Mouse (Mus musculus): ENCODE data around the gene Apoa1. TPM values are rescaled to one million over a fixed set of nuclear protein-coding genes. Genes with fewer than 3 reads are reported as not detected.

The Apoa1 gene
- polyA plus RNA-seq, 1 experiment: 0.22 TPM

- WGBS: 92% methylated on average over 9 of the region's 9 CpGs
- H3K27me3 ChIP-seq (ENCODE audit: control insufficient read depth, insufficient read depth, low read length): no peaks in the 10 kb centered on the region
- H3K36me3 ChIP-seq (ENCODE audit: control insufficient read depth, insufficient read depth, low read length): peaks cover 25% of the 10 kb centered on the region
- no peak overlapping the region for H3K4me3 ChIP-seq (ENCODE audit: extremely low read depth, insufficient read depth, insufficient read length)
- TF ChIP-seq POLR2A (IDR thresholded peaks at IDR 0.05; ENCODE audit: low read depth, low read length) (no peak), CTCF (IDR thresholded peaks at IDR 0.05; ENCODE audit: extremely low read depth, insufficient read depth, insufficient read length, insufficient replicate concordance) (no peak)
- H3K27ac ChIP-seq (ENCODE audit: insufficient read depth, low read length): no peak overlapping the region
- H3K4me1 ChIP-seq (ENCODE audit: control insufficient read depth, insufficient read depth, insufficient read length): no peaks in the 10 kb centered on the region
- no peak for DNase-seq (ENCODE audit: low read depth in 1 of 2, low spot score in 2 of 2)
Measured at GRCm38 (mm10) chr9:46198461-46198860, 29.9 kb upstream of the Apoa1 start.

- H3K27ac ChIP-seq (ENCODE audit: insufficient read depth, low read length): no peak overlapping the region
- H3K27me3 ChIP-seq (ENCODE audit: control insufficient read depth, insufficient read depth, low read length): no peaks in the 10 kb centered on the region
- DNase-seq (ENCODE audit: low read depth in 1 of 2, low spot score in 2 of 2): no peak
- peaks cover 25% of the 10 kb centered on the region for H3K36me3 ChIP-seq (ENCODE audit: control insufficient read depth, insufficient read depth, low read length)
- 90% methylated on average over 7 of the region's 7 CpGs for WGBS
- TF ChIP-seq POLR2A (IDR thresholded peaks at IDR 0.05; ENCODE audit: low read depth, low read length): no peak
- TF ChIP-seq CTCF (IDR thresholded peaks at IDR 0.05; ENCODE audit: extremely low read depth, insufficient read depth, insufficient read length, insufficient replicate concordance): no peak
- H3K4me1 ChIP-seq (ENCODE audit: control insufficient read depth, insufficient read depth, insufficient read length): no peaks in the 10 kb centered on the region
- no peak overlapping the region for H3K4me3 ChIP-seq (ENCODE audit: extremely low read depth, insufficient read depth, insufficient read length)
Measured at GRCm38 (mm10) chr9:46198936-46199335, 29.4 kb upstream of the Apoa1 start.

- no peak for TF ChIP-seq POLR2A (IDR thresholded peaks at IDR 0.05; ENCODE audit: low read depth, low read length)
- DNase-seq (ENCODE audit: low read depth in 1 of 2, low spot score in 2 of 2): no peak
- Histone ChIP-seq H3K4me1 (ENCODE audit: control insufficient read depth, insufficient read depth, insufficient read length) (no peaks in the 10 kb centered on the region), H3K36me3 (ENCODE audit: control insufficient read depth, insufficient read depth, low read length) (peaks cover 25% of the 10 kb centered on the region), H3K27ac (ENCODE audit: insufficient read depth, low read length) (no peak overlapping the region), H3K4me3 (ENCODE audit: extremely low read depth, insufficient read depth, insufficient read length) (no peak overlapping the region), H3K27me3 (ENCODE audit: control insufficient read depth, insufficient read depth, low read length) (no peaks in the 10 kb centered on the region)
- WGBS: 81% methylated on average over 2 of the region's 2 CpGs
Measured at GRCm38 (mm10) chr9:46199609-46200008, 28.8 kb upstream of the Apoa1 start.

GRCm38 (mm10) chr9:46206834-46207500, 21.4 kb upstream of the Apoa1 start:
- Histone ChIP-seq H3K27ac (ENCODE audit: insufficient read depth, low read length) (no peak overlapping the region), H3K4me1 (ENCODE audit: control insufficient read depth, insufficient read depth, insufficient read length) (no peaks in the 10 kb centered on the region), H3K4me3 (ENCODE audit: extremely low read depth, insufficient read depth, insufficient read length) (no peak overlapping the region), H3K27me3 (ENCODE audit: control insufficient read depth, insufficient read depth, low read length) (no peaks in the 10 kb centered on the region), H3K36me3 (ENCODE audit: control insufficient read depth, insufficient read depth, low read length) (peaks cover 28% of the 10 kb centered on the region)
- no peak for DNase-seq (ENCODE audit: low read depth in 1 of 2, low spot score in 2 of 2)
- no peak for TF ChIP-seq POLR2A (IDR thresholded peaks at IDR 0.05; ENCODE audit: low read depth, low read length)
- TF ChIP-seq CTCF (IDR thresholded peaks at IDR 0.05; ENCODE audit: extremely low read depth, insufficient read depth, insufficient read length, insufficient replicate concordance): no peak
- WGBS: 75% methylated on average over 10 of the region's 10 CpGs

- Histone ChIP-seq H3K27ac (ENCODE audit: insufficient read depth, low read length) (no peak overlapping the region), H3K27me3 (ENCODE audit: control insufficient read depth, insufficient read depth, low read length) (no peaks in the 10 kb centered on the region), H3K4me3 (ENCODE audit: extremely low read depth, insufficient read depth, insufficient read length) (no peak overlapping the region), H3K4me1 (ENCODE audit: control insufficient read depth, insufficient read depth, insufficient read length) (no peaks in the 10 kb centered on the region), H3K36me3 (ENCODE audit: control insufficient read depth, insufficient read depth, low read length) (peaks cover 32% of the 10 kb centered on the region)
- no peak for DNase-seq (ENCODE audit: low read depth in 1 of 2, low spot score in 2 of 2)
- TF ChIP-seq POLR2A (IDR thresholded peaks at IDR 0.05; ENCODE audit: low read depth, low read length) (no peak), CTCF (IDR thresholded peaks at IDR 0.05; ENCODE audit: extremely low read depth, insufficient read depth, insufficient read length, insufficient replicate concordance) (no peak)
- WGBS: 93% methylated on average over 6 of the region's 6 CpGs
Measured at GRCm38 (mm10) chr9:46207501-46207869, 20.9 kb upstream of the Apoa1 start.

- Histone ChIP-seq H3K27ac (ENCODE audit: insufficient read depth, low read length) (no peak overlapping the region), H3K36me3 (ENCODE audit: control insufficient read depth, insufficient read depth, low read length) (peaks cover 30% of the 10 kb centered on the region), H3K4me1 (ENCODE audit: control insufficient read depth, insufficient read depth, insufficient read length) (no peaks in the 10 kb centered on the region), H3K27me3 (ENCODE audit: control insufficient read depth, insufficient read depth, low read length) (no peaks in the 10 kb centered on the region), H3K4me3 (ENCODE audit: extremely low read depth, insufficient read depth, insufficient read length) (no peak overlapping the region)
- no peak for DNase-seq (ENCODE audit: low read depth in 1 of 2, low spot score in 2 of 2)
- WGBS: 91% methylated on average over 13 of the region's 13 CpGs
- TF ChIP-seq CTCF (IDR thresholded peaks at IDR 0.05; ENCODE audit: extremely low read depth, insufficient read depth, insufficient read length, insufficient replicate concordance) (no peak), POLR2A (IDR thresholded peaks at IDR 0.05; ENCODE audit: low read depth, low read length) (no peak)
Measured at GRCm38 (mm10) chr9:46208401-46208974, 19.9 kb upstream of the Apoa1 start.

GRCm38 (mm10) chr9:46210473-46210872, 17.9 kb upstream of the Apoa1 start:
- H3K27ac ChIP-seq (ENCODE audit: insufficient read depth, low read length): no peak overlapping the region
- TF ChIP-seq CTCF (IDR thresholded peaks at IDR 0.05; ENCODE audit: extremely low read depth, insufficient read depth, insufficient read length, insufficient replicate concordance) (no peak), POLR2A (IDR thresholded peaks at IDR 0.05; ENCODE audit: low read depth, low read length) (no peak)
- H3K4me1 ChIP-seq (ENCODE audit: control insufficient read depth, insufficient read depth, insufficient read length): no peaks in the 10 kb centered on the region
- WGBS: 95% methylated on average over 12 of the region's 12 CpGs
- no peak overlapping the region for H3K4me3 ChIP-seq (ENCODE audit: extremely low read depth, insufficient read depth, insufficient read length)
- H3K36me3 ChIP-seq (ENCODE audit: control insufficient read depth, insufficient read depth, low read length): peaks cover 30% of the 10 kb centered on the region
- no peaks in the 10 kb centered on the region for H3K27me3 ChIP-seq (ENCODE audit: control insufficient read depth, insufficient read depth, low read length)
- no peak for DNase-seq (ENCODE audit: low read depth in 1 of 2, low spot score in 2 of 2)

Measured in spleen, adult 2 months (tissue).